In genomic region chr11:95012075-95012474, GRCm38 (mm10) we compare ENCODE assay signal across 11 mouse cellular contexts. TPM values are rescaled to one million over a fixed set of nuclear protein-coding genes. Genes with fewer than 3 reads are reported as not detected.
DNase-seq lines count a peak whose midpoint lies in the region; ATAC-seq lines count a peak whose summit lies in the region.
"Had no signal": no experiment of that assay in that cellular context is flagged by ENCODE, and none has a peak within 500 bp of the region (broad histone marks: within the 10 kb centered on the region; RNA-seq: fewer than 3 reads in every experiment).

No protein-coding gene starts in this region.

- H3K4me1 ChIP-seq in heart, embryonic 12.5 days (replicated peaks), result peaks cover 60% of the 10 kb centered on the region
- H3K4me1 ChIP-seq in forebrain, embryonic 12.5 days, result peaks cover 71% of the 10 kb centered on the region
- peaks cover 59% of the 10 kb centered on the region for H3K4me1 ChIP-seq in liver, embryonic 11.5 days (replicated peaks; ENCODE audit: control insufficient read depth, insufficient read depth, low read length)
- peaks cover 67% of the 10 kb centered on the region for H3K4me1 ChIP-seq in neural tube, embryonic 15.5 days

- no peak overlapping the region for H3K4me3 ChIP-seq in heart, embryonic 12.5 days
- H3K4me3 ChIP-seq in forebrain, embryonic 12.5 days (replicated peaks), result peak overlapping the region; percentile 82
- H3K4me3 ChIP-seq in liver, embryonic 11.5 days (ENCODE audit: low read depth, low read length), result peak overlapping the region; percentile 91
- peak overlapping the region; percentile 96 for H3K4me3 ChIP-seq in neural tube, embryonic 15.5 days (replicated peaks)
- H3K4me3 ChIP-seq: gastrocnemius, adult 2 months had no signal

- 0 out of 2 replicates have a peak overlapping the region, but pooled peaks have one; percentile 4 for H3K9ac ChIP-seq in heart, embryonic 12.5 days
- peak overlapping the region; percentile 99 for H3K9ac ChIP-seq in forebrain, embryonic 12.5 days
- H3K9ac ChIP-seq in liver, embryonic 11.5 days (ENCODE audit: low read depth, low read length), result peak overlapping the region; percentile 97
- H3K9ac ChIP-seq in neural tube, embryonic 15.5 days (replicated peaks), result peak overlapping the region; percentile 96

- H3K9me3 ChIP-seq in heart, embryonic 12.5 days (replicated peaks), result no peaks in the 10 kb centered on the region
- H3K9me3 ChIP-seq in forebrain, embryonic 12.5 days, result no peaks in the 10 kb centered on the region
- H3K9me3 ChIP-seq in liver, embryonic 11.5 days (ENCODE audit: control insufficient read depth, low read length), result no peaks in the 10 kb centered on the region
- H3K9me3 ChIP-seq in neural tube, embryonic 15.5 days (replicated peaks), result no peaks in the 10 kb centered on the region

- peak; percentile 84 for ATAC-seq in heart, embryonic 12.5 days (ENCODE audit: insufficient number of reproducible peaks, low FRiP score)
- no peak for ATAC-seq in forebrain, embryonic 12.5 days (ENCODE audit: low FRiP score)
- ATAC-seq in liver, embryonic 11.5 days (replicated peaks; ENCODE audit: low FRiP score), result peak; percentile 97
- ATAC-seq in neural tube, embryonic 15.5 days (ENCODE audit: low FRiP score), result no peak

- peak overlapping the region; percentile 68 for H3K27ac ChIP-seq in heart, embryonic 12.5 days (ENCODE audit: poor library complexity, severe bottlenecking)
- peak overlapping the region; percentile 51 for H3K27ac ChIP-seq in forebrain, embryonic 12.5 days
- peak overlapping the region; percentile 99 for H3K27ac ChIP-seq in liver, embryonic 11.5 days (ENCODE audit: low read depth, low read length)
- H3K27ac ChIP-seq in neural tube, embryonic 15.5 days (replicated peaks), result 0 out of 2 replicates have a peak overlapping the region, but pooled peaks have one; percentile 29
- H3K27ac ChIP-seq: gastrocnemius, adult 2 months had no signal

- 29% methylated on average over 3 of the region's 3 CpGs for WGBS in heart, embryonic 12.5 days
- 67% methylated on average over 3 of the region's 3 CpGs for WGBS in forebrain, embryonic 12.5 days
- WGBS in liver, embryonic 11.5 days, result 19% methylated on average over 3 of the region's 3 CpGs
- WGBS in neural tube, embryonic 15.5 days, result 54% methylated on average over 3 of the region's 3 CpGs

- H3K4me2 ChIP-seq in heart, embryonic 12.5 days, result peak overlapping the region; percentile 94
- H3K4me2 ChIP-seq in forebrain, embryonic 12.5 days, result peak overlapping the region; percentile 68
- H3K4me2 ChIP-seq in liver, embryonic 11.5 days, result peak overlapping the region; percentile 96
- peak overlapping the region; percentile 82 for H3K4me2 ChIP-seq in neural tube, embryonic 15.5 days

- no peak for DNase-seq in heart, postnatal 10 days
- DNase-seq in liver, embryonic 11.5 days (ENCODE audit: low spot score), result no peak
- DNase-seq in urinary bladder, postnatal 36 days (ENCODE audit: low spot score in 2 of 2), result no peak
- no peak for DNase-seq in right cerebral cortex, postnatal 10 days (ENCODE audit: low spot score in 2 of 2)
- no peak for DNase-seq in layer of hippocampus, adult 11-12 months (ENCODE audit: low spot score)
- DNase-seq: gastrocnemius, adult 2 months had no signal

- no peaks in the 10 kb centered on the region for H3K27me3 ChIP-seq in heart, embryonic 12.5 days (replicated peaks)
- H3K27me3 ChIP-seq in forebrain, embryonic 12.5 days, result no peaks in the 10 kb centered on the region
- 0 out of 2 replicates have a peak, but pooled peaks cover 3% of the 10 kb centered on the region for H3K27me3 ChIP-seq in liver, embryonic 11.5 days (replicated peaks; ENCODE audit: control insufficient read depth, insufficient read depth, low read length)
- no peaks in the 10 kb centered on the region for H3K27me3 ChIP-seq in neural tube, embryonic 15.5 days (replicated peaks)

- intact Hi-C loops in heart, postnatal 10 days (cut with DNase I), result no loop called here

- peaks cover 6% of the 10 kb centered on the region; the same call in 1 of the 2 replicates for H3K36me3 ChIP-seq in heart, embryonic 12.5 days
- peaks cover 35% of the 10 kb centered on the region for H3K36me3 ChIP-seq in forebrain, embryonic 12.5 days (replicated peaks)
- peaks cover 10% of the 10 kb centered on the region for H3K36me3 ChIP-seq in liver, embryonic 11.5 days (ENCODE audit: control insufficient read depth, insufficient read depth, low read length)
- peaks cover 32% of the 10 kb centered on the region for H3K36me3 ChIP-seq in neural tube, embryonic 15.5 days

RNA-seq across cellular contexts. Expression of gene Samd14, which starts 2.4 kb away (rescaled TPM):
- polyA plus RNA-seq in heart, embryonic 12.5 days (2016; fragmentation: Nextera tagmentation; extraction: Ambion mirVana), result 14.8 and 16.5 TPM in 2 replicates
- 1 to 10 TPM; 4.1 to 5.9 TPM for total RNA-seq in heart, postnatal 10 days (2021)
- polyA plus RNA-seq in forebrain, embryonic 12.5 days (2016; fragmentation: Nextera tagmentation; extraction: Ambion mirVana), result 80.5 and 86.7 TPM in 2 replicates
- 55.8 and 57.8 TPM in 2 replicates for polyA plus RNA-seq in liver, embryonic 11.5 days (2014; fragmentation: Nextera tagmentation; extraction: Ambion mirVana)
- polyA plus RNA-seq in neural tube, embryonic 15.5 days (2015; fragmentation: Nextera tagmentation; extraction: Ambion mirVana), result 139 and 167 TPM in 2 replicates

RNA-seq across cellular contexts. Expression of gene Ppp1r9b, which starts 21.2 kb away (rescaled TPM):
- polyA plus RNA-seq in heart, embryonic 12.5 days (2016; fragmentation: Nextera tagmentation; extraction: Ambion mirVana), result 10.4 and 12.2 TPM in 2 replicates
- total RNA-seq in heart, postnatal 10 days (2021), result 10 to 100 TPM; 51.3 to 58.5 TPM
- polyA plus RNA-seq in forebrain, embryonic 12.5 days (2016; fragmentation: Nextera tagmentation; extraction: Ambion mirVana), result 16.6 and 17.7 TPM in 2 replicates
- polyA plus RNA-seq in liver, embryonic 11.5 days (2014; fragmentation: Nextera tagmentation; extraction: Ambion mirVana), result 21.9 and 27.9 TPM in 2 replicates
- polyA plus RNA-seq in neural tube, embryonic 15.5 days (2015; fragmentation: Nextera tagmentation; extraction: Ambion mirVana), result 18.8 TPM in 2 replicates

RNA-seq across cellular contexts. Expression of gene Pdk2, which starts 29.1 kb away (rescaled TPM):
- polyA plus RNA-seq in heart, embryonic 12.5 days (2016; fragmentation: Nextera tagmentation; extraction: Ambion mirVana), result 65.1 and 68.3 TPM in 2 replicates
- 100 to 1,000 TPM; 261 to 278 TPM for total RNA-seq in heart, postnatal 10 days (2021)
- 17.3 and 19.4 TPM in 2 replicates for polyA plus RNA-seq in forebrain, embryonic 12.5 days (2016; fragmentation: Nextera tagmentation; extraction: Ambion mirVana)
- polyA plus RNA-seq in liver, embryonic 11.5 days (2014; fragmentation: Nextera tagmentation; extraction: Ambion mirVana), result 14.9 and 15.2 TPM in 2 replicates
- 24.9 and 27.1 TPM in 2 replicates for polyA plus RNA-seq in neural tube, embryonic 15.5 days (2015; fragmentation: Nextera tagmentation; extraction: Ambion mirVana)

RNA-seq across cellular contexts. Expression of gene Sgca, which starts 35.9 kb away (rescaled TPM):
- polyA plus RNA-seq in heart, embryonic 12.5 days (2016; fragmentation: Nextera tagmentation; extraction: Ambion mirVana), result 20.6 and 26.6 TPM in 2 replicates
- total RNA-seq in heart, postnatal 10 days (2021), result 100 to 1,000 TPM; 123 to 128 TPM
- not detected in 2 replicates for polyA plus RNA-seq in forebrain, embryonic 12.5 days (2016; fragmentation: Nextera tagmentation; extraction: Ambion mirVana)
- 0.22 and 0.30 TPM in 2 replicates for polyA plus RNA-seq in liver, embryonic 11.5 days (2014; fragmentation: Nextera tagmentation; extraction: Ambion mirVana)
- polyA plus RNA-seq in neural tube, embryonic 15.5 days (2015; fragmentation: Nextera tagmentation; extraction: Ambion mirVana), result 0.77 and 1.4 TPM in 2 replicates

RNA-seq across cellular contexts. Expression of gene Hils1, which starts 44.7 kb away (rescaled TPM):
- 0.30 TPM in 1 of 2 replicates, not detected in the other for polyA plus RNA-seq in heart, embryonic 12.5 days (2016; fragmentation: Nextera tagmentation; extraction: Ambion mirVana)
- not detected for total RNA-seq in heart, postnatal 10 days (2021)
- polyA plus RNA-seq in forebrain, embryonic 12.5 days (2016; fragmentation: Nextera tagmentation; extraction: Ambion mirVana), result not detected in 2 replicates
- not detected in 2 replicates for polyA plus RNA-seq in liver, embryonic 11.5 days (2014; fragmentation: Nextera tagmentation; extraction: Ambion mirVana)
- not detected in 2 replicates for polyA plus RNA-seq in neural tube, embryonic 15.5 days (2015; fragmentation: Nextera tagmentation; extraction: Ambion mirVana)
- total RNA-seq: adrenal gland, postnatal 4 days; gastrocnemius, adult 2 months; left cerebral cortex, postnatal 25 days had no signal

Comparison
In these comparisons a context has a peak if more than half of its experiments do, and no peak if none do; other contexts are left out.
1. ATAC-seq: peak in heart, embryonic 12.5 days (single experiment) and liver, embryonic 11.5 days (single experiment); none in forebrain, embryonic 12.5 days (single experiment) and neural tube, embryonic 15.5 days (single experiment).
2. H3K27ac ChIP-seq: peak in every context shown above with its lines; median percentile 99 in liver, embryonic 11.5 days; 68 in heart, embryonic 12.5 days; 51 in forebrain, embryonic 12.5 days; 29 in neural tube, embryonic 15.5 days.
3. H3K9ac ChIP-seq: peak in every context shown above with its lines; median percentile 99 in forebrain, embryonic 12.5 days; 97 in liver, embryonic 11.5 days; 96 in neural tube, embryonic 15.5 days; 4 in heart, embryonic 12.5 days.
4. Peak in every context shown above with its lines, with median percentiles within 50 percentile points of each other: H3K4me2 ChIP-seq.